Mouse (Mus musculus): Measurements from ENCODE around the gene Arrdc1.

- TF ChIP-seq ZNF384 (IDR thresholded peaks at IDR 0.05; ENCODE audit: low read depth, low read length) (no peak), CHD2 (IDR thresholded peaks at IDR 0.05; ENCODE audit: low read depth, low read length) (no peak), MAFK (IDR thresholded peaks at IDR 0.05; ENCODE audit: insufficient read depth, low read depth, low read length) (no peak), HCFC1 (IDR thresholded peaks at IDR 0.05; ENCODE audit: borderline replicate concordance, insufficient read depth, low read length) (no peak), ZC3H11A (IDR thresholded peaks at IDR 0.05; ENCODE audit: borderline replicate concordance, low read depth, low read length) (no peak)
Measured at GRCm38 (mm10) chr2:24919839-24920175, 15.2 kb downstream of the Arrdc1 start.
